Mouse (Mus musculus): Measurements from ENCODE around the gene Cst13.
A peak's percentile ranks its signal among the peaks of the same experiment; 100 is the strongest.
"Not testable (repeated sequence)": the region's sequence is repeated elsewhere in the genome, so short reads cannot be mapped to it uniquely, and the experiment has no call there.

Cst13 gene

DNA sequence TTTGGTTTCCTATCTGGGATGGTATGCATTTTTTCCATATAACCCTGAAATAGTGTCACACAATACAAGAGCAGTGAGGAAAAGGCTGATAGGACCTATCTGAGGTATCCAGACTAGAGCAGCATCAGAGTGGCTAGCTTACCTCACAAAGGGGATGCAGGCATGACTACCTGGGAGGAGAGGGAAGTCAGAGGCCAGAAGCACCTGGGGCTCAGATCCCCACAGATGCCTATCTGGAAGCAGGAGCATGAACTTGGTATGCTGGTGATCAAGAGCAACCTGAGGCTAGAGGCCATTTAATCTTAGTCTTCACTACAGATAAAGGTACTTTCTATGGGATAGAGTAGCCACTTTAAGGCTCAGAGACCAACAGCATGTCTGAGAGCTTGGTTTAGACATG lies at the start of gene Cst13:
Gene Cst13, plus strand, starts transcription at position 173 of the 400 bp plus-strand sequence.
- DNase-seq (ENCODE audit: low spot score): no peak

DNA sequence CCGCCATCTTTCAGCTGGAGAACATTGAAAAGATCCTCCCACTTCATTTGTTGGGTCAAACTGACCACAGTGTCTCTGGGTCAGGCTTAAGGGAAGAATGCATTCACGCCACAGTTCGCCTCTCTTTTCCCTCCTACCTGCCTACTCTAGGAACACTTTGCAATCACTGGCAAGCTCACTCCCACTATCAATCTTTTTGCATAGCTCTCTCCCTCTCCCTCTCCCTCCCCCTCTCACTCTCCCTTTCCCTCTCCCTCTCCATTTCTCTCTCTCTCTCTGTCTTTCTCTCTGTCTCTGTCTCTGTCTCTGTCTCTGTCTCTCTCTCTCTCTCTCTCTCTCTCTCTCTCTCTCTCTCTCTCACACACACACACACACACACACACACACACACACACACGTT lies 48.5 kb upstream of the Cst13 start, which contains the start of gene Cst11:
Gene Cst11, minus strand, starts transcription at position 101 of the 400 bp plus-strand sequence.
- not testable (repeated sequence) for DNase-seq (ENCODE audit: low spot score)

DNA sequence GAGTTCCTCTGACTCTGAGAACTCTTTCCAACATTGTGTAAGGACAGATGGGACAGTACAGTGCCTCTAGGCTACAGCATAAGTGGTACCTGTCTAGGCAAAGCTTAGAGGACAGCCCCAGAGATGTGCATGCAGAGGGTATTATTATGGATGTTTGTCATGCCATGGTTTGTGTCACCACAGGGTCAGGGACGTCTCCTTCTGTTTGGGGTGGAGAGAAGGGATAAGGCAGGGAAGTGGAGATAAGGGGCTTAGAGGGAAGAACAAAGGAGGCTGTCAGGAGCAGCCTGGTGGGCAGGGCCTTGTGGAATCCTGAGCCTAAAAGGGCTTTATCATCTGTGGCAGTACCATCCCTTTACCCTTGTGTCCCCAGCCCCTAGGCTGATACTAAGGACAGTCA lies 38.2 kb upstream of the Cst13 start, which contains the start of gene 8030411F24Rik:
Gene 8030411F24Rik, plus strand, starts transcription at position 301 of the 400 bp plus-strand sequence.
- no peak for DNase-seq (ENCODE audit: low spot score)

DNA sequence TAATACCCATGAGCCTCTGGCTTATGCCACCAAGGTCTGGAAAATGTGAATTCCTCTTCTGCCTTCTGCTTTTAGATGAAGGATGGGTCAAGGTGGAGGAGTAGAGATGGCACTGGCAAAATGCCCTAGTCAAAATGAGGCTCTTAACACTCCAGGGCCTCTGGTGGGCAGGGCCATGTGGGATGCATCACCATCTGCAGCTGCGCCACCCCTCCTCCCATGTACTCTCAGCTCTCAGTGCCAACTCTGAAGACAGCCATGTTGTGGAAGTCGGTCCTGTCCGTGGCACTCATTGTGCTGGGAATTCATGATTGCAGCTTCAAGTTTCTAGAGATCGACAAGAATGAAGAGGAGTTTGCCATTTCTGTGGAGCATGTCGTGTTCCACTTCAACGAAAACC lies 30.7 kb upstream of the Cst13 start, which contains the start of gene Cst12:
Gene Cst12, plus strand, starts transcription at position 220 of the 400 bp plus-strand sequence.
- DNase-seq (ENCODE audit: low spot score): no peak

DNA sequence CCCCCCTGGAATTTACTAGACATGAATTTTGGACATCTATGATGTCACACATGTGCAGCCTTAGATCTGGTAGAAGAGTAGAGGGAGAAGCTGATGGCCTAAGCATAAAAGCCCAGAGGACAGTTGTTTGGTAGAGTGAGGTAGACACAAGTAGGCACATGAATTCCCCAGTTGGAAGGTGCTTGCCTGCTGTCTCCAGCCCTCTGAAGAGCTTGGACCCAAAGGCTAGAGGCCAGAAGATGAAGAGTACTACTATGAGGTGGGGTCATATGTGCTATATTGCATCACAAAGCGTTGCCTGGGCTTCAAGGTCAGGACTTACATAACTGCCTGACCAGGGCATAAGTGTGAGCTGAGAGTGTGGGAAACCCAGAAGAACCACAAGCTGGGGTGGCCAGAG lies 21.4 kb upstream of the Cst13 start, which contains the start of gene Cst8:
Gene Cst8, plus strand, starts transcription at position 301 of the 400 bp plus-strand sequence.
- no peak for DNase-seq (ENCODE audit: low spot score)

DNA sequence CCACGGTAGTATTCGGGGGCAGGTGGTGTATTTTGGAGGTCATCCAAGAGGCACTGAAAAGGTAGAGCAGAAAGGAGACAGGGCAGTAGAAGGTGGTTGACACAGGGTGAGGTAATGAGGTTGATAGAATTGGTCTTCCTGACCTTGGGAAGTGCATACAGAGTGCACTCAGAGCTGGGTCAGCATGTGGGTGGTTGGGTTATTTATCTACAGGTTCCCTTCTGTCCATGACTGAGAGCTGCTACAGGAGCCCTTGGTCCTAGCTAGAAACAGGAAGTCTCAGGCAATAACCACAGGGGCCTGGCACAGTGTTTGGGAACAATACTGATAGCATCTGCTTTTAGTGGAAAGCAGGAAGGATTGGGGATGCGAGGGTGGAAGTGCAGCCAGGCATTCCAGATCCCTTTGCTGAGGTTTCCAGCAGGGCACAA lies 18.4 kb upstream of the Cst13 start:
- DNase-seq (ENCODE audit: low spot score): no peak

DNA sequence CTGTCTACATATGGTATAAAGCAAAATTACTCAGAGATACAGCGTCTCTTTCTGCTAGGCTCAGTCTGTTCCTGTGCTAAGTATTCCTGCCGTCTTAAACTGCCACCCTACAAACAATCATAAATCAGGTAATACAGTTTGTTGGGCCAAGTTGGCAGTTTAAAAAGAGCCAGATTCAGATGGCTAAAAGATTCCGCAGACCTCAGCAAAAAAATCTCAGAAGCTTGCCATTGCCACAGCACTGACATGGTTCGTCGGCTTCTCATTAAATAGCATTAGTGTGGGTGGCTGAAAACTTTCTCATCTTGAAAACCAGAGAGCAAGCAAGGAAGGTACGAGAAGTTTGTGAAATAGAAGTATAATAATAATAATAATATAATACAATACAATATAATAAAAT lies 13.2 kb upstream of the Cst13 start:
- no peak for DNase-seq (ENCODE audit: low spot score)

DNA sequence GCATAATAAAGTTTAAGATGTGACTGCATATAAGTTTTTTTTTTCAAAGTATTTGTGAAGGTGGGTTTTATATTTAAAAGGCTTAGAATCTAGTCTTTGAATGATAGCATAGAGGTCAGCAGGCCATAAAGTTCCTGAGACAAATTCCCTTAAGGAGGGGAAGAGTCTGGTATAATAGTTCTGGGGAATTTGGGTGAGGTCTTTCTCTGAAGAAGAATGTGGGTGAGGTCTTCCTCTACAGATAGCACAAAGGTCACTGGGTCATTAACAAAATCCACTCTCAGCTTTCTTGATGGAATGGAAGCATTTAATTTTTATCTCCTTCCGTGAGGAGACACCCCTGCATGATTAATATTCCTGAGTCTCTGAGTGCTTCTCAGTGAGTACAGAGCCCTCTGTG lies 6.1 kb downstream of the Cst13 start:
- DNase-seq (ENCODE audit: low spot score): no peak

DNA sequence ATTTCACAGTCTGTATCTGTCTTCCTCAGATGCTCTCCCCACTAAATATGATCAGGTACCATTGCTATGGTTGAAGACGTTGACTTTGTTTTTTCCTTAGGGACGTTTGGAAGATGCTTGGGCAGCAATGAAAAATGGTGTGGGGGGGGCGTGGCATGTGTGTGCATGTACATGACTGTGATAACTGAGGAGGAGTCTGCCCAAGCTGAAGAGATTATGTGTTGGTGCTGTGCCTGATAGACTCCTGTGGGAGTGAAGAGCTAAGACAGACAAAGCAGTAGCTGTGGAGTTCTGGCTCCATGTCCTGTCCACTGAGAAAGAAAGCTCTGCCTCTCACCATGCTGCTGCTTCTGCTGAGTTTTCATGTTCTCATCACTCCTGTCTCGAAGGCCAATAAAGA lies 15.0 kb downstream of the Cst13 start, which contains the start of gene Cst9:
Gene Cst9, plus strand, starts transcription at position 236 of the 400 bp plus-strand sequence.
- no peak for DNase-seq (ENCODE audit: low spot score)

DNA sequence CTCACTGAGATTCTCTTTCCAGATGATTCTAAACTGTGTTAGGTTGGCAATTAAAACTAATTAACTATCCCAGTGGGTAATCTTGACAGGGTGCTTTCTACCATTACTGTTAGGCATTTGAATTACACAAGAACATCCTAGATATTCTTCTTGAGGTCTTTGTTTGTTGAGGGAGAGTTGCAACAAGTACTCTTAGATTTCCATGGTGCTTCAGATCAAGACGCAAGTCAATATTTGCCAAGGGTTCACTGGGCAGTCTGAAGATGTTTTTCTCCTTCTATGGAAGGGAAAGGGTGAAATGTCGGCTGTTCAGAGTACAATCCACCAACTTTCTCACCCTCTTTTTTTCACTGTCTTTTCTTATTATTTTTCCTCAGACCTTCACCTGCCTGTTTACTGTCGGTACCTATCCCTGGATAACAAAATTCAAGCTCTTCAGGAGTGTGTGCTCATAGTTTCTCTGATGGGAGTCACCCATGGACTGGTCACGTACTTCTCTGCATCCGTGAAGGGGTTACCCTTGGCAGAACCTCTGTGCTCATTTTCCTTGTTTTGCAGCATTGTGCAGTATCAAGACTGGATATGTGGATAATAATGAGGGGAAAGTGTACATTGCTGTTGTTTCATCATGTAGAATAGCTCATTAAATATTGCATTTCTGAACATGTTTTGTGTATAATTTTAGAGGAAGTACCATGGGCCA lies 18.3 kb downstream of the Cst13 start:
- DNase-seq (ENCODE audit: low spot score): no peak

DNA sequence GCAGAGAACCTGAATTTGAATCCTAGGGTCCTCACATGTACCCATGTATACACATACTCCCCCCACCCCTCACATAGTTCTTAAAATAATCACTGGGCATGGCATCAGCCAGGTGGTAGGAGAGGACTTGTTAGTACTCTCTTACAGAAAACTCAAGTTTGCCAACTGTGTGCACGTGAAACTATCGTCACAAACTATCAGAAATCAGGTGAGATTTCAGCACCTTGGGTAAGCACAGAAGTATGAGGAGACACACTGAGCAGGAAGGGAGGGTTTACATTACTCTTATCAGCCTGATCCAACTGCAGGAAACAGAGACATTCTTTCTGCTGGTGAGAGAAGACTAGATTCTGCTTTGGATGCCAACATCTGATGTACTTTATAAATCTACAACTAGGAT lies 19.3 kb downstream of the Cst13 start:
- DNase-seq (ENCODE audit: low spot score): no peak

DNA sequence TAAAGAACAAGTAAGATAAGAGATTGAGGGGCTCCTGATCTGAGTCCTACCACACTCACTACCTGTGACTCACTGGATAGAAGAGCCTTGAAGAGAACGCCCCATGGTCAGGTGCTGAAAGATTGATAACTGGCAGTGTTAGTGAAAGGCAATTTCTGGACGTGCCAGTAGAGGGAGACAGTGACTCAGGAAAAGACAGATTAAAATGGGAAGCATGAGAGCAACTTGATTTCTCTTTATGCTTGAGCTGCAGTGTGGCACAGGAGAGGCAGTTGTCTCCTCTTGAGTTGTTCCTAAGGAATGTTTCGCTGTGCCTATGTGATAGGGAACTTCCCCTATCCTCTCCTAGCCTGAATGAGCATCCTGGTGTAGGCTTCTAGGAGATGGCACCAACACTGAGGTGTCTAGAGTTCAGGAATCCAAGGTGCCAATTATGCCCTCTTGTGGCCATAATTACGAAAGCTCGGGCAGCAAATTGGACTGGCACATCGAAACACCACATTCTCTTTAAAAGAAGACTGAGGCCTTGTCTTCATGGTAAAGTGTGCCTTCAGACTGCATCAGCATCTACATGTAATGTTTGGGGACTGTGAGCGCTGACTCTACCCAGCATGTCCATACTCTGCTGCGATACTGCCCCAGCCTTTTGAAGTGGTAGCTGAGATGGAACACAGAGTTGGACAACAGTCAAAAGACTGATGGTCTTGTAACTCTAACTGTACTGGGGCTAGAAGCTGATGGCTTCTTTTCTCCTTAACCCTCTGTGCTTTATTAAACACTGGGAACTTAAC lies 31.4 kb downstream of the Cst13 start:
- DNase-seq (ENCODE audit: low spot score): peak; percentile 68

DNA sequence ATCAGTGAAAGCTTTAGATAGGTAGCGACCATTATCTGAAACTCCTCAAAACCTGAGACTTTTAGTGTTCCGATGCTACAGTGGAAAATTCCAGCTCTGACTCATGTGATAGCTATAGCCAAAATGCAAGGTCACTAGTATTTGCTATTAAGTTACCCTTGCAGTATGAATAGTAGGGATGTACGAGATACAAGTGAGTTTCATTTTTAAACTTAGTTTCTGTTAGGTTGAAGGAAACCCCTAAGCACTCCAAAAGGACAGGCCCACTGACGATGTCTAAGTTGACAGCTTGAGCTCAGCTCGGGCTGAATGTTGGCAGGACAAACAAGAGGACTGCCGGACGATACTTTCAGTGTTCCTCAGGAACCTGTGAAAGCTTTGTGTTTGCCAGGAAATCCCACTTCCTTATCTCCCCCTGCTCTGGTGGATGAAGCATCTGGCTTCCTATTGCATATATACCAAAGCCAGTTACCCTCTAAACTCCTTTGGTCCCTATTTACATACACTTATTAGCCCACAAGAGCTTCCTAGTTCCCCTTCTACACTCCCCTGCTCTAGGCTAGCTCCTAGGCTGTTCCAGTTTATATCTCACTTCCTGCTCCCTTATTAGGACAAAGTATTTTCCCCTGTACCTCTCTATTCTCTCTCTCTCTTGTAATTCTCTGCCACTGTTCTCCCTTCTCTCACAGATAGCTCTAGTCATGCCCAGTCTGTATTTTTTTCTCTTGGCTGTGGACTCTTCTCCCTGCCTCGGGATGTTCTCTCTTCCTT lies 36.9 kb downstream of the Cst13 start:
- no peak for DNase-seq (ENCODE audit: low spot score)

DNA sequence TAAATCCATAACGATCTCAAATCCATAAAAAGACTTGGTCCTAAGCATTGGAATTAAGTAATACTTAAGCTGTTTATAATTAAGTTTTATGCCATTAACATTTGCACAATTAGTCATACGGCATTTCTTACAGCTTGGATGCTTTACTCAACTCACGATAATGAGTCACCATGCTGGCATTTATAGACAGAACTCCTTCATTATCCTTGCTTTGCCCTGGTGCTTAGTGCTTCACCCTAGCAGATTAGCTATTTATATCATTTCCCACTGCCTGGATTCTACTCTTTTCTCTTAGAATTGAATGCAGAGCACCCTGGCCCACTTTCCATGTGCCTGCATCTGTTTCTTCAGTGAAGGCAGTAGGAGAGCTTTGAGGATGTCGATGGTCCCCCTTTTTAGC lies 37.6 kb downstream of the Cst13 start:
- no peak for DNase-seq (ENCODE audit: low spot score)

DNA sequence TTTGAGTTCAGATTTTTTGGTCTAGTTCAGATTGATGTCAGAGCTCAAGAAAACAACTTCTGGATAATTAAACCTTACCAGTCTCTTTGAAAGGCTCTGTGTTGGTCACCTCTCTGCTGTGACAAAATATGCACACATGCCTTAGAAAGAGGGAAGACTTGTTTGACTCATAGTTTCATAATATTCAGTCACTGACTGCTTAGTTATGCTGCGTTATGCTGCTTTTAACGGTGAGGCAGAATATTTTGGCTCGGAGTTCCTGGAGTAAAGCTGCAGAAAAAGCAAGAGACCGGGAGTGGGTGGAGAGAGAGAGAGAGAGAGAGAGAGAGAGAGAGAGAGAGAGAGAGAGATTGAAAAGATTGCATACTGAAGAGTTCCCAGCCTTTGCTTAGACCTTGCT lies 41.1 kb downstream of the Cst13 start:
- DNase-seq (ENCODE audit: low spot score): no peak

DNA sequence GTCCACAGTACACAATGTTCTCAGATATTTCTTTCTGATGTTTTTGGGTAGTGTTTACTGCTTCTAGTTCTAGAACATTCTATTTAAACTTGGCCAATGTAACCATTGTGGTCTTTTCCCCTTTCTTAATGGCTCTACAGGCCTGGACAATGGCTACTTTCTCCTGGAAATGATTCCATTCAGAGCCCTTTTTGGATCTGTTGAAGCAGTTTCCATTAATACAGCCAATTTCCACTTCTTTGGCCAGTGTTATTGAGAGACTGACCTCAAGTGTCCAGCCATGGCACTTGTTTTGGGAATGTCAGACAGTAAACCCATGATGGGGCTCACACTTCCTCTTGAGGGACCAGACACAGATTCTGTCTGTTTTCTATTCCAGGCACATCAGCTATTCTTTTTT lies 41.8 kb downstream of the Cst13 start:
- DNase-seq (ENCODE audit: low spot score): no peak

DNA sequence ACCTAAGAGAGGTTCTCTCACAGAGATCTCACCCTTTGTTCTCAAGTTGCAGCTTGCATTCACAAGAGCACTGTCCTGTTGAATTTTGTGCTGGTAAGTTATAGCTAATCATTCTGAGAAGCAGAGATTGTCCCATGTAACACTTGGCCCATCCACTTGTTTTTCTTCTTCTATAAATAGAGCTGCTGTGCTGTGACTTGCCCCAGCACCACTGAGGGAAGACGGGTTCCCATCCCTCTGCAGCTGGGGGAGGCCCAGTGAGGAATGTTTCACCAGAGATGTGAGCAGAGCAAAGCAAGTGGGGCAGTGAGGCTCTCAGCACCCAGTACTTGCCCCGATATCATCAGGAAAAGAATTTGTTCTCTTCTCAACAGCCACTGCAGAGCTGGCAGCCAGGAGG lies 45.1 kb downstream of the Cst13 start, which contains the start of gene 9230104L09Rik:
Gene 9230104L09Rik, minus strand, starts transcription at position 73 of the 400 bp plus-strand sequence.
- no peak for DNase-seq (ENCODE audit: low spot score)

DNA sequence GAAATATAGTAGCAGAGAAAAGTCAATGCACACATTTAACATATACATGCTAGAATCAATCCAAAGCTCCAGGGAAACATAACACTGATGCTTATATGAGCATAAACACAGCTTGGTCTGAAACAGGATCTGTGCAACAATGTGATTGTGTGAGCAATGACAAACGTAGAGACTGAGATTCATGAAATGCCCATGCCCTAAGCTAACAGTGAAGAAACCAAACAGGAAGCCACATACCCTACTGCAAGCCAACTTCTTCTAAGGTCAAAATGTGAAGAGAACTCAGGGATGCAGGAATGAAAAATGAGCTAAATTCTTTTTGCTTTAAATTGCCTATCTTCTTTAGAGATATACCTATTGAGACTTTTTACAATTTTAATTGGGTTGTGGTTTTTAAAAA lies 49.1 kb downstream of the Cst13 start:
- no peak for DNase-seq (ENCODE audit: low spot score)

DNA sequence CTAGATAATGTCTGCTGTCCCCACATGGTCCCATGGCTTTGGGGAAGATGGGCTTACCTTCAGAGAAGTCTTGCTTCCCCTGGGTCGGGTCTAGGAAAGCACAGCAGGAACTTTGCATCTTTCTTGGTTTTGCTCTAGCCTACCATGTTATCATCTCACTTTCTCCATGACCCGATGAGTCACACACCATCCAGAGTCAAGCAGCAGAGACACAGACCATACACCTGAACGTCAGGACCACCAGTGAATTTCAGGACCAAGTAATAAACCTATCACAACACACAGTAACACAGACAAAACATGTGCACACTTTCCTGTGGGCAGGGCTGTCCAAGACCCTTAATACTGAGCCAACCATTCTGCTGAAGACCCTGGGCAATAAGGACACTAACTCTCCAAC lies 50.6 kb downstream of the Cst13 start:
- DNase-seq (ENCODE audit: low spot score): no peak

DNA sequence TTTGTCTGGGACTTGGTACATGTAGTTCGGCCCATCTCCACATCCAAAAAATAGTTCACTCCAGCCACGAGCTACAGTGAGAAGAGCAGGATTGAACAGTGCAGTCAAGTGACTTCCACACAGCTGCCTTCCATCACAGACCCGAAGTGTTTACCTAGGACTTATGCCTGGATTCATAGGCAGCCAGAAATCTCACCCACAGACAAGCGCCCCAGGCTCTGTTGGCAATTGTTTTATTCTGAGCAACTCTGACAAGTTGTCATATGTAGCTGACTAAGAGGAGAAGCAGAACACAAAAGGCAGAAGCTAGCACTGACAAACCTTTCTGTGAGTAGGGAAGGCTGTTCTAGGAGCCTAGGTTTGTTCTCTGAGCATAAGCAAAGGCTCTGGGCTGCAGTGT lies 53.0 kb downstream of the Cst13 start:
- DNase-seq (ENCODE audit: low spot score): no peak

DNA sequence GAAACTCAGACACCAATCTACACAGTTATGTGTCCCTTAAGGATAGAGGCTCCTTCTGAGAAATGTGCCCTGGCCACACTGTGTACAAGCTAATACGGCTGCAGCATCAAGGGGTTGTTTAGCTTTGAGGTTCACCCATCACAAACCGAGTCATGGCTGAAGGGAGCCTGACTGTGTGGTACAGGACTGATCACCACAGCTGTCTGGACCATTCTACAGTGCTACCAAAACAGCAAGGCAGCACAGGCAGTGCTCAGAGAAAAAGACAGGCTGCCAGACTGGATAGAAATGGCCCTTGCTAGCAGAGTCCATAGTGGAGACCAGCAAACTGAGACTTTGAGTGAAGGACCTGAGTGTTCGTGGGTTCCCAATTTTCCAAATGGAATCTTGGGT lies 54.3 kb downstream of the Cst13 start:
- no peak for DNase-seq (ENCODE audit: low spot score)

DNA sequence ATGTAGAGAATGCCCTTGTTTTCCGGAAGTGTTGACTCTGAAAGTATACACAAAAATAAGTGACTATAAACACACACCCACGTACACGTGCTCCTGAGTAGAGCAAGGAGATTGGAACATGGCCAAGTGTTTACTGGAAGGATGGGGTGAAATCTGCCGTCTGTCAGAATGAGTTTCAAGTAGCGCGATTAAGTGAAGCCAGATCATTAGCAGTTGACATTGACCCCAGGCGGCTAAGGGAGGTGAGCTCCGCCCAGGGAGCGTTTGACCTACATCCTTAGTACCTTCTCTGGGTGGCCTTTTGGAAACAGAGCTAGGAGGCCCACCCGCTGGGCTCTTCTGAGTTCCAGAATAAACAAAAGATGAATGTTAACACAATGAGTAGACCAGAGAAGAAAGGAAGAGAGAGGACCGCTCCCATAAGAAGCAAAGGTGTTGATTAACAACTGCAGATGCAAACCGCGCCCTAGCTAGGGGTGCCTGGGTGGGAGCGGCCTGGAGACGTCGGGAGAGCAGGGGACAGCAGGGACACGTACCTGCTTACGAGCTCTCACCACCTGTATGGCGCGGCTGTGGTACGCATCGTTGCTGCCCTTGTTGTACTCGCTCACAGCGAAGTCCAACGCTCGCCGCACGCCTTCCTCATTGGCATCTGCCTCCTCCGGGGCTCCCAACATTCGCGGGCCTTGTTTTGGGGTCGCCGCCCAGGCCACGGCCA lies 54.9 kb downstream of the Cst13 start:
- no peak for DNase-seq (ENCODE audit: low spot score)
